Mouse (Mus musculus) spleen, adult 2 months (tissue): Measurements from ENCODE around the gene Aff3.

Experiments
- CTCF ChIP-seq: fragments of 200-500 bp; IDR thresholded peaks from 2 replicates; pipeline ENCODE4 v1.5.1; 2011; ENCODE audit warnings: mild to moderate bottlenecking, inconsistent platforms; ENCODE audit not compliant: insufficient read depth, insufficient read length, insufficient replicate concordance; ENCODE audit errors: extremely low read depth
- POLR2A ChIP-seq: fragments of 200-500 bp; IDR thresholded peaks from 2 replicates; pipeline ENCODE4 v1.6.1; 2011; ENCODE audit warnings: low read depth, low read length, inconsistent platforms

DNA sequence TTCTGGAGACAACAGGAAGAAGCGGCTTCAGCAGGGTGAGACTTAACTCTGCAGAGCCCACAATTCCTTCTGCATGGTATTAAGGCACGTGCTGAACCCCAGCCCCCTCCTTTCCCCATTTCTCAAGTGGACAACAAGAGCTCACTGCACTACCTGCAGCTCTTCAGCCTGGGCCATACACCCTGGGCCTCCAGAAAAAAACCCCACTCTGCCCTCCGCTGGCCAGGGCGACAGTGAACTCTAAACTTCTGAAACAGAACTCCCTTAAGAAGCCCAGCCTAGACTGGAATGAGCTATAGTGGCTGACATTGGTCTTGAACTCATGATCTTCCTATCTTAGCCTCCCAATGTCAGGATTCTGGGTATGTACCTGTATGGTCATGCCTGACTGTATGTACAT is 59.3 kb downstream of the Aff3 start:
- TF ChIP-seq CTCF, result peak; percentile 3; the same call in 1 of the 2 replicates
- no peak for TF ChIP-seq POLR2A
